Mouse (Mus musculus) frontal cortex, adult 2 months (tissue): ENCODE results near the gene Il10ra. TPM values are rescaled to one million over a fixed set of nuclear protein-coding genes. Genes with fewer than 3 reads are reported as not detected.

ENCODE experiments used
- DNase-seq, 2 experiments: peaks; one replicate each; pipeline ENCODE4 v3.0.0; 2022; ENCODE audit warnings: low spot score in 1 of 2; ENCODE audit errors: extremely low spot score in 1 of 2
- polyA plus RNA-seq: library from polyadenylated mRNA; depleted of rRNA; stranded (reverse); fragments of >200 nt; gene quantifications from 2 replicates; pipeline ENCODE4 v1.2.3, GENCODE M21; 2012; rRNA removed

Gene Il10ra
- polyA plus RNA-seq, 1 experiment, result 4.0 TPM

GRCm38 (mm10) chr9:45207015-45207743 is 61.8 kb downstream of the Il10ra start:
- DNase-seq, result no peak

GRCm38 (mm10) chr9:45206121-45206520 is 62.8 kb downstream of the Il10ra start:
- DNase-seq, result no peak

GRCm38 (mm10) chr9:45205143-45205542 is 63.8 kb downstream of the Il10ra start:
- DNase-seq, result no peak

Other genes starting within 250 kb of the Il10ra start
- 2.1 and 2.8 TPM in 2 replicates for gene Mpzl2, start 229.3 kb downstream of the Il10ra start, polyA plus RNA-seq
- 2.0 and 2.1 TPM in 2 replicates for gene Mpzl3, start 214.0 kb downstream of the Il10ra start, polyA plus RNA-seq
- gene Jaml, start 190.0 kb downstream of the Il10ra start, polyA plus RNA-seq, result 0.32 and 0.59 TPM in 2 replicates
- gene Scn2b, start 151.4 kb downstream of the Il10ra start, polyA plus RNA-seq, result 82.9 and 83.5 TPM in 2 replicates
- gene Scn4b, start 130.8 kb downstream of the Il10ra start, polyA plus RNA-seq, result 17.4 and 32.4 TPM in 2 replicates
- 2.8 and 3.1 TPM in 2 replicates for gene BC049352, start 87.1 kb downstream of the Il10ra start, polyA plus RNA-seq
- 0.08 and 0.18 TPM in 2 replicates for gene Tmprss4, start 65.1 kb downstream of the Il10ra start, polyA plus RNA-seq
- gene Tmprss13, start 50.0 kb upstream of the Il10ra start, polyA plus RNA-seq, result not detected in 2 replicates
- gene Fxyd6, start 101.0 kb upstream of the Il10ra start, polyA plus RNA-seq, result 129 and 152 TPM in 2 replicates
- gene Fxyd2, start 130.5 kb upstream of the Il10ra start, polyA plus RNA-seq, result 13.8 and 14.7 TPM in 2 replicates
- gene Dscaml1, start 157.5 kb upstream of the Il10ra start, polyA plus RNA-seq, result 53.8 and 54.8 TPM in 2 replicates